Mouse (Mus musculus) hematopoietic stem cell, adult 5-6 weeks (primary cell): Measurements from ENCODE around the gene Tcl1b4. TPM values are rescaled to one million over a fixed set of nuclear protein-coding genes. Genes with fewer than 3 reads are reported as not detected.
"Not testable (repeated sequence)": the region's sequence is repeated elsewhere in the genome, so short reads cannot be mapped to it uniquely, and the experiment has no call there.

Source experiments
- ATAC-seq, 2 experiments: fragments of 125-278 bp in 1 of 2; replicated peaks in 1 of 2; 2 replicates each; pipeline ENCODE4 v1.8.0; 2016 to 2017; ENCODE audit warnings: inconsistent platforms in 2 of 2, mild to moderate bottlenecking in 2 of 2, moderate number of reproducible peaks in 2 of 2, low read depth in 1 of 2, moderate TSS enrichment in 1 of 2; ENCODE audit not compliant: low FRiP score in 2 of 2, poor library complexity in 2 of 2, severe bottlenecking in 2 of 2, insufficient read depth in 1 of 2, low TSS enrichment in 1 of 2
- total RNA-seq: library from RNA; stranded (forward); fragments of 172-1452, 232-1000 nt; gene quantifications from 2 replicates; pipeline ENCODE4 v1.2.3, GENCODE M21; 2017

Tcl1b4 gene
- total RNA-seq, result not detected in 2 replicates

DNA sequence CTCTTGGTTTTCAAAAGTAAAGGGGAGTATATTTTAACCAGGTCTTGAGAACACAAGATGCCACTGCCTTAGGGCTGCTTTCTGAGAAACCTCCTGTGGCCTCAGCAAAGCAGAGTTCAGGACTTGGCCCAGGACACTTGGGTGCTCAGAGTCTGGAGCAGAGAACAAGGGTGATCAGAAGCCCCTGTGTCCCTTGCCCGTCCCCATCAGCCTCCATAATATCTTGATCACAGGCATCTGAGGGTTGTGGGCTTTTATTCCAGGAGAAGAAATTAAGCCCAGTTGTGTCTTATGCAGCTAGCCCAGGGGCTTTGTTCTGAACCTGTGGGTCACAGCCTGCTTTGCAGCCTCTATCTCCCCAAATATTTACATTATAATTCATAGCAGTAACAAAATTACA is at the start of gene Tcl1b4:
TSS of gene Tcl1b4 (plus strand) at position 301 of the 400 bp plus-strand sequence.
- ATAC-seq, result not testable (repeated sequence)

DNA sequence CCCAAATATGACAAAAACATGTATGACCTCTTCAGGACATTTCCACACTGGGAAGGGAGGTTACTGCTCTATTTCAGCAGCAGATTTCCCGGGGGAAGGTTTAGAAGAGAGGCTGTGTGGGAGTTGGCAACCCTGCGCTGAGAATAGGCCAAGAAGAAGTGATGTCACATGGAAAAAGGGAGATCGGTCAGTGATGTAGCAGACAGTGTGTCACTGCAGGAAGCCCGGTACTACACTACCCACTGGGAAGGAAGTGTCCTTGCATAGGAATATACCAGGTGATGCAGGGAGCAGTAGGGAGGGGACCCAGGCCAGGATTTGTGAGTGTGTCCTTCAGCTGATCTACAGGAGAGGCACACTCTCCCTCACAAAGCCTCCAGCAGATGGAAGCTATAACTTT is 46.5 kb upstream of the Tcl1b4 start:
- not testable (repeated sequence) for ATAC-seq

DNA sequence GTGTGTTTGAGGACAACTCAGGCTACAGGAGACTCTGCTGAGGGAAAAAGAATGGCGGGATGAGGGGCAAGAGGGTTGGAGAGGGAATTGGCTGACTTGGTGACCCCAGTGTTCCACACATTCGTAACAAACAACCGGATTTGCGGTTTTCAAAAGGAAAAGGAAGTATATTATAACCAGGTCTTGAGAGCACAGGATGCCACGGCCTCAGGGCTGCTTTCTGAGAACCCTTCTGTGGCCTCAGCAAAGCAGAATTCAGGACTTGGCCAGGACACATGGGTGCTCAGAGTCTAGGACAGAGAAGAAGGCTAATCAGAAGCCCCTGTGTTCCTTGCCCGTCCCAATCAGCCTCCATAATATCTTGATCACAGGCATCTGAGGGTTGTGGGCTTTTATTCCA is 42.9 kb upstream of the Tcl1b4 start:
- peak; percentile 58 to 78 for ATAC-seq

DNA sequence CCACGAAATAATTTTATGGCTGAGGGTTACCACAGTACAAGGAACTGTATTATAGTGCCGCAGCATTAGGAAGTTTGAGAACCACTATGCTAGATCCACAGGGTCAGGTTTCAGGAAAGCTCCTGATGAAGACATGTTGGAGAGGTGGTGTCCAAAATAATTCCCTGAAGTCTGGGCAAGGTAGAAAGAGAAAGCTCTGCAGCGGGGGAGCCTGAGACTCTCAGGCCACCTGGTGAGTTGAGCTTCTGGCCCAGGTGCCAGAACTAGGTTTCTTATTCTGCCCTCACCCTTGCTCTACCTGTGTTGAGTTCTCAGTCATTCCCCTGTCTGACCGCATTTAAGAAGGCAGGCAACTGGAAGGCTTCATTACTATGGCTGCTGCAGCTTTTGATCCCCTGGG is 42.4 kb upstream of the Tcl1b4 start, which contains the start of gene Tcl1b1:
TSS of gene Tcl1b1 (plus strand) at position 301 of the 400 bp plus-strand sequence.
- ATAC-seq, result no peak

DNA sequence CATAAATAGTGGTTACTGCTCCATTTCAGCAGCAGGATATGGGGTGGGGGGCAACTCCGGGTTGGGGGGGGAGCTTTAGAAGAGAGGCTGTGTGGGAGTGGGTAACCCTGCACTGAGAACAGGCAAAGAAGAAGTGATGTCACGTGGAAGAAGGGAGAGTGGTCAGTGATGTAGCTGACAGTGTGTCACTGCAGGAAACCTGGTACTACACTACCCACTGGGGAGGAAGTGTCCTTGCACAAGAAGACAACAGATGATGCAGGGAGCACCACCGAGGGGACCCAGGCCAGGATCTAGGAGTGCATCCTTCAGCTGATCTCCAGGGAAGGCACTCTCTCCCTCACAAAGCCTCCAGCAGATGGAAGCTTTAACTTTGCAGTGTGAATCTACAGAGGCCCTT is 35.0 kb upstream of the Tcl1b4 start:
- peak; percentile 31 to 49; a peak in 1 of 4 replicates for ATAC-seq

DNA sequence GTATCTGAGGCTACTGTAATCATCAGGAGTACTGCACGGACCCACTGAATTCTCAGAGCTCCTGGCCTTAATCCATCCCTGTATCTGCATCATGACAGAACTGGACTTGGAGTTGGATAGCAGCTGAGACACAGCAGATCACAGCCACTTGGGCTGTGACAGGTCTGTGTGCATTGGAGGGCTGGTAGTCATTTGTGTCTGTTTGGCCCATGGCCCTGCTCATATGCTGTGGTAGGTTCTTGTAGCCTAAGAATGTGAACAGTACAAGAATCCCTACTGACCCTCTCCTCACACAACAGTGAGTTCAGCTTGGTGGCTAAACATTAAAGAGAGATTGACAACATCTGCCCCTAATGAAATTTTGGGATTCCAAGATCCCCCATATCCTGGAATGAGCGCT is 28.4 kb upstream of the Tcl1b4 start:
- ATAC-seq, result no peak

DNA sequence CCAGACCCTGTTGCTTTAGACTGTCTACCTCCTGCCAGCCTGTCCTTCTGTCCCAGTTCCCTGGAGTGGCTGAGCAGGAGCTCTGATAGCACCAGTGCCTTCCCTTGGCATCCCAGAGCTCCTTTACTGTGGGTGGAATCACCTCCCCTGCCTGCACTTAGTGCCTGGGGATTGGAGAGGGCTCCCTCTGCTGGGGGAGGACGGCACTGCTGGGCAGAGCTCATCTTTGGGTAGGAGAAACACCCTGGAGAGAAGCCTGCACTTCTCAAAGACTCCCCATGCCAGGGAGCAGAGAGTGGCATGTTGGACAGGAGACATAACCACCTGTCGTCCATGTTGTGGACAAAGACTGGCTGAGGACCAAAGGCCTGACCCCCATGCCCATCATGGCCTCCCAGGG is 27.4 kb upstream of the Tcl1b4 start:
- peak; percentile 79 to 85 for ATAC-seq

DNA sequence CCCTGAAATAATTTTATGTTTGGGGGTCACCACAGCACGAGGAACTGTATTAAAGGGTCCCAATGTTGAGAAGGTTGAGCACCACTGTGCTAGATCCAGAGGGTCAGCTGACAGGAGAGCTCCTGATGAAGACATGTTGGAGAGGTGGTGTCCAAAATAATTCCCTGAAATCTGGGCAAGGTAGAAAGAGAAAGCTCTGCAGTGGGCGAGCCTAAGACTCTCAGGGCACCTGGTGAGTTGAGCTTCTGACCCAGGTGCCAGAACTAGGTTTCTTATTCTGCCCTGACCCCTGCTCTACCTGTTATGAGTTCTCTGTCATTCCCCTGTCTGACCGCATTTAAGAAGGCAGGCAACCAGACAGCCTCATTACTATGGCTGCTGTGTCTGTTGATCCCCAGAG is 25.7 kb upstream of the Tcl1b4 start, which contains the start of gene Tcl1b5:
TSS of gene Tcl1b5 (plus strand) at position 301 of the 400 bp plus-strand sequence.
- not testable (repeated sequence) for ATAC-seq

DNA sequence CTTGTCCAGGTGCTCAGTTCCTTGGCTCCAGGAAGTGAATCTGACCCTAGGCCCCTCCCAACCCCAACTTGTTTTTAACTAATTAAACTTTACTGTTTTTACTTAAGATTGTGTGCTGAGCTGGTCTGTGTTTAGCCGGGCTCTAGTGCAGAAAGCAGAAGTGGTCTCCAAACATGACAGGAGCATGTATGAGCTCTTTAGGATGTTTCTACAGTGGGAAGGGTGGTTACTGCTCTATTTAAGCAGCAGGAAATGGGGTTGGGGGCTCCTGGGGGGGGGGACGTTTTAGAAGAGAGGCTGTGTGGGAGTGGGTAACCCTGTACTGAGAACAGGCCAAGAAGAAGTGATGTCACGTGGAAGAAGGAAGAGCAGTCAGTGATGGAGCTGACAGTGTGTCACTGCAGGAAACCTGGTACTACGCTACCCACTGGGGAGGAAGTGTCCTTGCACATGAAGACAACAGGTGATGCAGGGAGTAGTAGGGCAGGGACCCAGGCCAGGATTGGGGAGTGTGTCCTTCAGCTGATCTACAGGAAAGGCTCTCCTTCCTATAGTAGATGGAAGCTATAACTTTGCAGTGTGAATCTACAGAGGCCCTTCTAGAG is 20.6 kb upstream of the Tcl1b4 start:
- ATAC-seq, result peak; percentile 79 to 83

DNA sequence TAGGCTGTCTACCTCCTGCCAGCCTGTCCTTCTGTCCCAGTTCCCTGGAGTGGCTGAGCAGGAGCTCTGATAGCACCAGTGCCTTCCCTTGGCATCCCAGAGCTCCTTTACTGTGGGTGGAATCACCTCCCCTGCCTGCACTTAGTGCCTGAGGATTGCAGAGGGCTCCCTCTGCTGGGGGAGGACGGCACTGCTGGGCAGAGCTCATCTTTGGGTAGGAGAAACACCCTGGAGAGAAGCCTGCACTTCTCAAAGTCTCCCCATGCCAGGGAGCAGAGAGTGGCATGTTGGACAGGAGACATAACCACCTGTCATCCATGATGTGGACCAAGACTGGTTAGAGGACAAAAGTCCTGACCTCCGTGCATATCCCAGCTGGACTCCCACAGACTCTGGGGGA is 12.8 kb upstream of the Tcl1b4 start:
- peak; percentile 76 to 85; a peak in 3 of 4 replicates for ATAC-seq

DNA sequence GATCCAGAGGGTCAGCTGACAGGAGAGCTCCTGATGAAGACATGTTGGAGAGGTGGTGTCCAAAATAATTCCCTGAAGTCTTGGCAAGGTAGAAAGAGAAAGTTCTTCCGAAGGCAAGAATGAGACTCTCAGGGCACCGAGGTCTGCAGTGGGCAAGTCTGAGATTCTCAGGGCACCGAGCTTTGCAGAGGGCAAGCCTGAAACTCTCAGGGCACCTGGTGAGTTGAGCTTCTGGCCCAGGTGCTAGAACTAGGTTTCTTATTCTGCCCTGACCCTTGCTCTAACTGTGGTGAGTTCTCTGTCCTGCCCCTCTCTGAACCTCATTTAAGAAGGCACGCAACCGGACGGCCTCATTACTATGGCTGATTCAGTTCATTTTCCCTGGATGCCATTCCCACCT is 11.0 kb upstream of the Tcl1b4 start, which contains the start of gene Tcl1b3:
TSS of gene Tcl1b3 (plus strand) at position 301 of the 400 bp plus-strand sequence.
- not testable (repeated sequence) for ATAC-seq

DNA sequence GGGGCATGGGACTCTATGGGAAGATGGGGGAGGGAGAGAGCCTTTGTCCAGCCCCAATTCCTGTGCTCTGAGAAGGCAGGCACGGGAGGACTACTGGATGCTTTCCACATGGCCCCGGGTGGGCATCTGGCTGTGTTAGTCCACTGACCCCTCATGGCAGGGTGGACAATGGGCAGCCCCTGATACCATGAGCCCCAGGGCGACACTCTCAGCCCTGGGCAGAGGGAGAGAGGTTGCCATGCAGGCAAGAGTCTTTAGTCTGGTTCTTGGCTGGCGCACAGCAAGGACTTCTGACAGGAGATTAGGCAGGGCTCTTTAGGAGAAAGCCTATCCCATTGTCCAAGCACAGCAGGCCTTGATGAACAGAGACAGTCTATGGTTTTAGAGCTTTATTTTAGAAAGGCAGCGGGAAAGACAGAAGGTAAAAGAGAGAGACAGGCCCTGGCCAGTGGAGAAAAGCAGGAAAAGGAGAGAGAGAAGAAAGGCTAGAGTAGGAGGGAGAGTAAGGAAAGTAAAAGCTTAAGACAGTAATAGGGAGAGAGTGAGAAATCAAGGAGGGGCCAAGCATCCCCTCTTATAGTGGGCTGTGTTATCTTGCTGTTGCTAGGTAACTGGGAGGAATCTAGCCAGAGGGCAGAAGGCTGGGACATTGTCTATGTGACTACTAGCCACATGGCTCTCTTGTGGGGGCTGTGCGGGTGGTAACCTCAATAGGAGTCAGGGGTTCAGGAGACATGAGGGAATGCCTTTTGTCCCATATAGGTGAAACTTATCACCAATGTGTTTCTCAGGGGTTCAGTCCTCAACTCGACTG is 1.9 kb upstream of the Tcl1b4 start:
- ATAC-seq, result not testable (repeated sequence)

DNA sequence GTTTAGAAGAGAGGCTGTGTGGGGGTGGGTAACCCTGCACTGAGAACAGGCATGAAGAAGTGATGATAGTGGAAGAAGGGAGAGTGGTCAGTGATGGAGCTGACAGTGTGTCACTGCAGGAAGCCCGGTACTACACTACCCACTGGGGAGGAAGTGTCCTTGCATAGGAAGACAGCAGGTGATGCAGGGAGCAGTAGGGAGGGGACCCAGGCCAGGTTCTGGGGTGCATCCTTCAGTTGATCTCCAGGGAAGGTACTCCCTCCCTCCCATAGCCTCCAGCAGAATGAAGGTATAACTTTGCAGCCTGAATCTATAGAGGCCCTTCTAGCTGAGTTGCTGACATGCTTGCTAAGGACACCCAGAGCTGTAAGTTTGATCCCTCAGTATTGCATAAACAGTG is 5.3 kb downstream of the Tcl1b4 start:
- ATAC-seq, result no peak

DNA sequence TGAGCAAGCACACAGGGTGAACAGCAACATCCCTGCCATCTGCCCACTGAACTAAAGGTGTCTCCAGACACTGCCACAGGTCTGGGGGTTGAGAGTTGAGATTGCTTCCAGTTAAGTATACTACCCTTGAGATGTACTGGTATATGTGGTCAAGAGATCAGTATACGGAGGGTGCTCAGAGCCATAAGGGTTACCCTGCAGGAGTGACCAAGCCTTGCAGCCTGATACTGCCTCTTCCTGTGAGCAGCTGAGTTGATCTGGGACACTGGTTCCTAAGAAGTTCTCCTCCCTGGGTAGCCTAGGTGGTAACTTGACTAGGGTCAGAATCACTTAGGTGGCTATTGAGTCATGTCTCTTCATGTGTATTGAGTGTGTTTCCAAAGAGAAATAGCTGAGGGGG is 6.7 kb downstream of the Tcl1b4 start:
- ATAC-seq, result no peak

DNA sequence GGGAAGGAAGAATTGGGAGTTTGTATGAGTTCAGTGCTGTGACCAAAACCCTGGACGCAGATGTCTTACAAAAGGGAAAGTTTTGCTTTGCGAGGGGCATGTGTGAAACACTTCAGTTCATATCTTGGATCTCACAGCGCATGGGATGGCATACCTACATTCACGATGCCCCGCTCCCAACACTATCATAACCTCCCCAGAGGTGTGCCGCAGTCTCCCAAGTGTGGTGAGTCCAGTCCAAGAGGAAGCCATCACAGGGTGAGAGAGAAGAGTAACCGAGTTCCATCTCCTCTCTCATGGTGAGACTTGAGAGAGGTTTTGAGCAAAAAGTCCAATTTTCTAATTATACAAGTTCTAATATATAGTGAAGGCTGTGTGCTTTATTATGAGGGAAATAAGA is 7.5 kb downstream of the Tcl1b4 start:
- ATAC-seq, result no peak

DNA sequence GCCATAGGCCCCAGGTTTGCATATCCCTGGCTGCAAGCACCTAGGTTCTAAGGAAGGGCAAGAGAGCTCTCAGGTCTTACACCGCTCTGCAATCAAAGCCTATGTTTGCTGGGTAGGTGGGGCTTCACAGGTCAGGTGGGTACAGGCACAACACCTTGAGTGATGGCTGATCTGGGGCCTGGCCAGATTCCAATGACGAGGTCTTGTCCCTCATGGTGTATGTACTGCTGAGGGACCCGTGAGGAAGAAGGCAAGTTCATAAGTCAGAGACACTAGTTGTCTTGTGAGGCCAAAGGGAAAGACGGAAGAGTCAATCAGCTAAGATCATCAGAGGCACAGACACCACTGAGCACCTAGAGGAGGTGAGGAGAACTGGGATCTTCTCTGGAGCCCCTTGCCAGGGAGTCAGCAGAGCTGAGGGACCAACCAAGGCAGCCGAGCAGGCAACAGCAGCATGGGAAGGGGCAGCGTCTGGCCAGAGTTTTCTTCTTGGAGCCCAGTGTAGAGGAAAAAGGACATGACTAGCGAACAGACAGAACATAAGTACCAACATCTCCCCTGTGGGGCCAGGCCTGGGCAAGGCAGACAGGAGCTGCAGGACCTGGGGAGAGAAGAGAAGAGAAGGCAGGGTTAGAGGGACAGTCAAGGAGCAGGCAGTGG is 15.5 kb downstream of the Tcl1b4 start:
- ATAC-seq, result no peak

DNA sequence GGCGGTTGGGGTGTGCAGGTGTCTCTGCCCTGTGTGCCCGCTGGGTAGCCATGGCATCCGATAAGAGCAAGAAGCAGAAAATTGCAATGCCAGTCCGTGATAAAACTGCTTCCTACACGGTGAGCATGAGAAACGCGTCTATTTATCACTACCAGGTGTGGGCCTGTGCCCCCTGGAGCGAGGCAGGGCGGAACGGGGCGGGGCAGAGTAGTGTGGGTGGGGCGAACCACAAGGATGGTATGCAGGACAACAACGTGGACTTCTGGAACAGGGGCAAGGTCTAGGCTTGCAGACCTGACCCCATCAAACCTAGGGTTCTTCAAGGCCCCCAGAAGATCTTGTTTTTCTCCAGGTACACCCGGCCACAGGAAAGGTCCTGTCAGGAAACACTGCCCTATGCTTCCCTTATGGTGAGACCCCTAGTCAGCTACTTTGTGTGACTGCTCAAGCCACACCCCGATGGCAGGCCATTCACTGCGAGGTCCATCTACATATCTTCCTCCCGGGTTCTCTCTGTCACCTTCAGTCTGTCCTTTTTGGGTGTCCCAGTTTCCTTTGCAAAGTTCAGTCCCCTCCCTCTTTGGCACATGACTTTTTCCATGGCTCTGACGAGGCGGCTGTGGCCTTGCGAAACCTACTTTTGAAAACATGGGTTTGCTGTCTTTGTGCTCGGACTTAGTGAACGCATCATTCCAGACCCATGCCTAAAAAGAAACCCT is 21.0 kb downstream of the Tcl1b4 start, which contains the start of gene Tcl1:
TSS of gene Tcl1 (minus strand) at position 193 of the 719 bp plus-strand sequence.
- ATAC-seq, result no peak
